Mouse (Mus musculus): ENCODE measurements around the gene Adamts17.

Adamts17 gene

DNA sequence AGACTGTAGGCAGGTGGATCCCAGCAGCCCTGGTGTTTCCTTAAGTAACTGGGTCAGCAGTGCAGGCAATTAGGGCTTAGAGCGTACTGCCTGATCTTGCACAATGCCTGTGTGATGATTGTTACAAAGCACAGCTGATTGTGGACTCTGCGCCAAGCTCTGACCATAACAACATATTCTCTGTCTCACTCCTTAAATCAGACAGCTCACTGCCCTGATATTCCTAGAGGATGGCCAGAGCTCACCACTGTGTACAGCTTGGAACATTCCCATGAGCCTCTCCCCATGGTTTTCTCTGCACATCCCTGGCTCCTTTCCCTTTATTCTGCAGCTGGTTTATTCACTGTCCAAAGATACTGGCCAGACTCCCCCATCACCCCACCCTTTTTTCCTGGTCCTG is 194.8 kb downstream of the Adamts17 start:
- DNase-seq (ENCODE audit: low read depth) = no peak

DNA sequence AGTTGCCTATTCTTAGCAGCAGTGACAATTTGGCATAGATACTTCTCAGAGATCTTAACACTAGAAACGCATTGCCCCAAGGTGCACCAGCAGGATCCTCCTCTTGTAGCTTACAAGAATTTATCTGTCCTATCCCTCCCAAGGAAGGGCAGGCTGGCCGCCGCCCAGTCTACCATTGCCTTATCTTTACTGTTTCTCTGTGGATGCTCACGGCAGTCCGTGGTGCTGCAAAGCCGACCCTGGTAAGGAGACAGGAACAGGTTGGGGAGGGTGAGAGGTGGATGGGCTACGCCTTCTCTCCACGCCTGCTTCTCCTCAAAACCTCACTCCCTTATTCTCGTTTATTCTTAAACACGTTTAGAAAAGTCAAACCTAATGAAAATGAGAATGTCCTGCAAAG is 195.7 kb downstream of the Adamts17 start:
- no peak for DNase-seq (ENCODE audit: low read depth)

DNA sequence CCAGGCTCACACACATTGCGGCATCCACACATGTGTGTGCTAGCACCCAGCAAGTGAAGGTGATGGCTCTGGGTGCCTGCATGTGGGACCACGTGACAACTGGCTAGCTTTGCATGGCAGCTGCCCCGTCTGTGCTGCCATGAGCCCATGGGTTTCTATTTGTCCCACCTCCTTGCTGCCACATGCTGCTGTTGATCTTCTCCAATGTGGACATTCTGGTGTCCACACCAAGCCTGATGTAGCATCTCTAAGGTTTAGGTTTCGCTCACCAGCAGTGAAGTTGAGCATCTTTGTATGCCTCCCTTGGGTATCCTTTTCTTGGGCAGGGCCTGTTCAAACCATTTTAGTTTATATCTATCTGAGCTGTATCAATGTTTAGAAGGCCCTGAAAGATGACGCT is 196.1 kb downstream of the Adamts17 start:
- DNase-seq (ENCODE audit: low read depth) = no peak

DNA sequence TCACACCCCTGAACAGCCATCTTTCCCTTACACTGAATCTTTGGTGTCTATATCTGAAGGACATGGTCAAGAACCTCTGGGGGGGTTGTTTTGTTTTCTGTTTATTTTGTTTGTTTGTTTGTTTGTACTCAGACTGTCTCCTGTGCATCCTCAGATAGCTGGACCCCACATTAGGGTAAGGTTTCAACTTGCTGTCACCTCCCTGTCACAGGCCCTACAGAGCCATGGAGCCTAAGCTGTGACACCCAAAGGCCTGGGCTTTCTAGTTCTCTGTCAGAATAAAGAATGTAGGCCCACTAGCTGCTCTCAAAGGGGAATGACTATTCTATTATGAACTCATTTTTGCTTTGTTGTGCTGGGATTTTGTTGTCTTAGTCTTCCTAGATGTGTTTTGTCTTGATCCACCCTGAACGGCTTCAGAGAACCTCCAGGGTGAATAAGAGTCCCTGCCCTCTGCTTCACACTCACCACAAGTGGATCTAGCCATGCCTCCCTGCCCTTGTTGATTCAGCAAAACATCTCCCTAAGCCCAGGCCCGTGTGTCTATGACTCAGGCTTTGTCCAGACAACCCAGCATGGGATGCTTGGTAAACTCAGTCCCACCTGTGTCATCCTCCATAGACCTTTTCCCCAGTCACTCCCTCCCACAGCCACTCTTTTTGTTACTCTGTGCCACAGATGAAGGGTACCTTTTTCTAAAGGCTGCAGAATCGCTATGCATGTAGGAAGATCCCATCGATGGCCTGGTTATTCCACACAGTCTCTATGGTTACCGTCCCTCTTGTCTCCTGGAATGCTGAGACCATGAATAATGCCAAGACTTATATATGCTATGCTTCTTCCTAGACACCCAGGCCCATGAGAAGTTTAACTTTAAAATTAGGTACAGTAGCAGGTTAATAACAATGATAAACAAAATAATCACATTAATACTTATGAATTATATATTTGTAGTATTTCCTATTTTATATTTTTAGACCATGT is 197.3 kb downstream of the Adamts17 start:
- DNase-seq (ENCODE audit: low read depth) = no peak

DNA sequence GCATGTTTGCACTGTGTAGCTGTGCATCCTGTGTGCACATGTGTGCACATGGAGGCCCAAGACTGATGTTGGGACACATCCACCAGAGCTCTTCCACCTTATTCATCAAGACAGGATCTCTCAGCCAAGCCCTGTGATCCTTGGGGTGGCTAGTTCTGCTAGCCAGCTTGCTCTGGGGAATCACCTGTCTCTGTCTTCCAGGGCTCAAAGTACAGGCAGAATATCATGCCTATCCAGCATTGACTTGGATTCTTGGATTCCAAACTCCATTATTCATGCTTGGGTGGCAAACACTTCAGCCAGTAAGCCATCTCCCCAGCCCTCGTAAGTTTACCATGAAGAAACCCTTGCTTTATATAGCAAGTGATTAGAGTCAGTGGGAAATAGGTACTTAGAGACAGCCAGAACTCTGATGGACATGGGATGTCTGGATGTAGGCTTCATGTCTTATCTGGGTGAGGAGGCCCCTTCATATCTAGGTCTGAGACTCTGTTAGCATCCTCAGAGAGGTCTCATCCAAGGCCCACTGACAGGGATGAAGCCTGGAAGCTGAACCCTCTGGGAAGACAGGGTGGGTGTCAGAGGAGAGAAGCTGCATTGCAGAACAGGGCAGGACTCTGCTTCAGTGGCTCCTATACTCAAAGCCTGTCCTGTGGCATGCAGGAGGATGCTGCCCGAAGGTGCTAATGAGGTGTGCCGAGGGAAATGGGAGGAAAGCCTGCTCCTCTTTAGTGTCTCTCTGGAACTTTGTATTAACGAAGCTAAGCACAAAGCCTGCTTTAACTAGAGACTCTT is 198.4 kb downstream of the Adamts17 start:
- DNase-seq (ENCODE audit: low read depth) = no peak

DNA sequence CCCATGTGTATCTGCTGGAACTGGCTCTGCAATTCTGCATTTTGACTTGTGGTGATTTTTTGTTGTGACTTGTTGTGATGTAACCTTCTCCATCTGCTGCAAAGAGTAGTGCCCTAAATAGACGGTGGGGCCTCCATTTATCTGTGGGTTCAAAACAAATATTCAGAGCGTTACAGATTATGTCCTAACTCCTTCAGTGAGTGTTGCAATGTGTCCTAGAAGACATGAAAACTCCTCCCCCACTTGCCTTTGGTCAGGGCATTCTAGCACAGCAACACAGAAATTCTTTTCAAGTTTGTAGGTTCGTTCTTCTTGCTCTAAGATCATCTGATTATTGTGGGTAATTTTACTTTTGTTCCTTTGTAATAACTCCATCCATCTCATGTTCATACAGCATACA is 199.6 kb downstream of the Adamts17 start:
- no peak for DNase-seq (ENCODE audit: low read depth)

DNA sequence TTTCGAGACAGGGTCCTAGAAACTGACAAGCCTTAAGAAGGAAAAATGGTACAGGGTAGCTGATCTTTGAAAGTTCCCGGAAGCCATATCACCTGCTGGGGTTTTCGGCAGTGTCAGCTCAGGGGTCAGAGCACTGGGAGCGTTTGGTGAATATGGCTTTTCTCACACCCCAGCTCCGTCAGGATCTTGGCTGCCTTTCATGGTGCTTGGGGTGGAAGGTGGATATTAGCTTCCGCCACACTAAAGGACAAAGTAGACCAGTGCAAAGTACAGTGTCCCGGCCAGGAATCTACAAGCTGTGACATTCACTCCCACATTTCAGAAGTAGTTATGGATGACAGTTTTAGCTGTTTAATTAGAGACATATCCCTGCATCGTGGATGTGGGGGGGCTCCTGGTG is 200.3 kb downstream of the Adamts17 start:
- no peak for DNase-seq (ENCODE audit: low read depth)

DNA sequence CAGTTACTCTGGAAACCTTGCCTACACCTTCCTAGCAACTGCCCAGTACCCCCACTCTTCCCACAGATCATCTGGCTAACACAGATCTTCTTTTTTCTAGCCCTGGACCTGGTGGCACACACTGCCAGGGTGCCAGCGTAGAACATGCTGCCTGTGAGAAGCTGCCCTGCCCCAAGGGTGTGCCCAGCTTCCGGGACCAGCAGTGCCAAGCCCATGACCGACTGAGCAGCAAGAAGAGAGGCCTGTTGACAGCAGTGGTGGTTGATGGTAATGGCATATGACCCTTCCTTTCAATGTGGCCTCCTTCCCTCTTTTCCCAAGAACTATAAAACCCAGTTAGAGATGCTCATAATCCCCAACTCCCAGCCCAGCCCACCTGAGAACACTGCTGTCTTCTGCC is 202.2 kb downstream of the Adamts17 start:
- no peak for DNase-seq (ENCODE audit: low read depth)

DNA sequence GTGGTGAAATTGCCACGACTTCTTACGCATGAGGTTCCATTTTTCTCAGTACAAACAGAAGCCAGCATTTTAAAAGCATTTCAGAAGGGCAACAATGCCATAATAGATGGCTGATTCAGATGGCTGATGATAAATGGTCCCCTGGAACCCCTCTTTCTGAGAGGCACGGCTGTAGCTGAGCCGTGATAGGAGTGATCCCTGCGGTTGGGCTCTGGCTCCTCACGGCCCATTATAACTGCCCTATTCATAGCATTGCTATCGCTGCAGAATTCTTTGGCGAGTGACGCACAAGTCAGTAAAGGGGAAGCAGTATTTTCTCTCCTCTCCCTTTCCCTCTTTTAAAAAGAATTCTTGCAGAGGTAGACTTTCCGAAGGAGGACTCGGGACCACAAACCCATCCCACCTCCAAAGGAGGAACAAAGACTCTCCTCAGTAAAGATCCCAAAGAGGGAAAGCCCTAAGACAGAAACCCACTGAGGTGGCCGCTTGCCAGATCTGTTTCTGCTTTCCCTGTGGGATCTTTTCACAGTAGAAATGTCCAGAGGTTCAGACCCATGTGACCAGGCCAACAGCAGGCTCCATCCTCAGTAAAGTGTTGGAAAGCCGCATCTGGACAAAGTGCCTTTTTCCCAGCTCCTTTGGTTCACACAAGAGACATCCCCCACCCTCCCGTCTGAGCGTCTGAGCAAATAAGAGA is 204.7 kb downstream of the Adamts17 start:
- no peak for DNase-seq (ENCODE audit: low read depth)

DNA sequence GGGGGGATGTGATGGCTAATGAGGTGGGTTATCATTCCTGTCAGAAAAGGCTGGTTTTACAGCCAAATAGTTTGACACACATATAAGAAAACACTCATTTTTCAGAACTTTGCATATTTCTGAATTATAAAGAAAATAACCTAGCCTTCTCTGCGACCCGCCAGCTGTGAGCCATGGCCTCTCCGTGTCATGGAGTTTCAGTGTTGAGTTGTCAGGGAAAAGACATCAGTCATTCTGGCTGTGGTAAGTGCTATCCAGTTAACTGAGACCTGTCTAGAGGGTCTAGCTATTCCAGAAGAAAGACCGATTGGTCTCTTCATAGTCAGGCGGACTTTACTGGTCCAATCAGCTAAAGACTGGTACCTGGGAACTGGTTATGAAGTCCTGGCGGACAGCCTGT is 205.7 kb downstream of the Adamts17 start:
- no peak for DNase-seq (ENCODE audit: low read depth)

DNA sequence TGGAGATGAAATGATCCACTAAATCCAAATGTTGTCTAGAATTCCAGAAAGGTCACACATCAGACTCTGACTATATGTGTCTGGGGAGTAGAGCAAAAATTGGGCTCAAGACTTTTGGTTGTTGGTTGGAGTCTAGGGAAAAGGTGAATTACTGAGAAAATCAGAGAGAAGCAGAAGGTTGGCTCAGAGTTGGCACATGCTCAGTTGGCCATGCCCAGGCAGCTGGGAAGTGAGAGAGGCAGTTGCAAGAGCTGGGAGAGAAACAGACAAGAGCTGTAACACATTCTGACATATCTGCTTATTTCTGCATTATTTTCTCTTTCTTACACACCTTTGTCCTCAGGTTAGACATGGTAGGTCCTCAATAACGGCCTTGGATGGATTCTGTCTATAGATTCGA is 209.7 kb downstream of the Adamts17 start:
- no peak for DNase-seq (ENCODE audit: low read depth)

DNA sequence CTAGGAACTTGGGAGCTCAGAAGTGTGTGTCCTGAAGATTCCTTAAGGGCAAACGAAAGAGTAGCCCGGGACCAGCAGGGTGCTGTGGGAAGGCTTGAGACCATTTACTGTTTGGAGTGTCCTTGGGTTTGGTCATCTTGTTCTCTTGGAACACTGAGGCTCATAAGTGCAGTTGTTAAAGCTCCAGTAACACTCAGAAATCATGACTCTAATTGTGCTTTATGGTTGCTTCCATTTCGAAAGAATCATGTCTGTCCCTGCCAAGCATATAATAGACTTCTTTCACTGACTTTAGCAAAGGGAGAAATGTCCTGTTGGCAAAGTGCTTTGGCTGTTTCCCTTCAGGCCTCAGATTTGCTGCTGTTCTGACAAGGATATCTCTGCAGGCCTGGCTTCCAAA is 210.9 kb downstream of the Adamts17 start:
- DNase-seq (ENCODE audit: low read depth) = no peak

DNA sequence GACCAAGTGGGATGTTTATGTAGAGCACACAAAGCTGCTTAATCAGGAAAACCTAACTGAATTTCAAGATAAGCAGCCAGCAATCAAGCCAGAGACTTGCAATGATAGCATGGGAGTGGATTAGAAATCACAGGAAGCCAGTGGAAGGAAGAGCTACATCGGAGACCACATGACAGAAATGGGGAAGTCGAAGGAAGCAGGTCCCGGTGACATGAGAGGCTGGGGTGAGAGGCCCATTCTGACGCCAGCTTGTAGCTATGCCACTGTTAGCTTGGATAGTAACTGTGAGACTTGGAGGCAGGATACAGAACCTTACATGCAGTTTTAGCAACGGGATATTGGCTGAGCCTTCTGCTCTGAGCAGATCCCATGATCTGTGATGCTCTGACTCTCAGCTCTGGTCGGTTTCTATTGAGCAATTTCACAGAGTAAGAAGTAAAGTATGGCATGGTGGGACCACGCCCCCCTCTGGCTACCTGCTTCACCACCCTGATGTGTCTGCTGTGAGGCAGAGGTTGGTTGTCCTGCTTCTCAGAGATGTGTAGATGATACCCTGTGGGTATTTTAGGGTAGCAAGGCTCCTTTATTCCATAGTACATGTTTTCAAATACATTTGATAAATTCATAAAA is 211.7 kb downstream of the Adamts17 start:
- DNase-seq (ENCODE audit: low read depth) = no peak

DNA sequence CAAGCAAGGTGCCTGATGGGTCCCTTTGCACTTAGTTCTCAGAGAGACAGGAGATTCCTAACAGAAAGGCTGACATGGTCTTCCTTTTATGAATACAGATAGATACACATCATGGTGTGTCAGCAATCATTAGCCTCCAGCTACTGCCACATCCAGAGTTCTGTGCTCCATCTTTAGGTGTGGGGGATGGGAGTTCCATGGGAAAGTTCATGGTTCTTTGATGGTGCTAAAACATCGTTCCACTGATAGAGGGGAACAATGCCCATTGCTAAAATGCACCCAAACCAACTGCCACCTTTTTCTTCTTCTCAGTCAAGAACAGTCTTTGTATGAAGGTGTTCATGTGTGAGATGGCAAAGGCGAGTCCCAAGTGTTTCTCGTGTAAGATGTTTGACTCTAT is 215.3 kb downstream of the Adamts17 start:
- DNase-seq (ENCODE audit: low read depth) = no peak

DNA sequence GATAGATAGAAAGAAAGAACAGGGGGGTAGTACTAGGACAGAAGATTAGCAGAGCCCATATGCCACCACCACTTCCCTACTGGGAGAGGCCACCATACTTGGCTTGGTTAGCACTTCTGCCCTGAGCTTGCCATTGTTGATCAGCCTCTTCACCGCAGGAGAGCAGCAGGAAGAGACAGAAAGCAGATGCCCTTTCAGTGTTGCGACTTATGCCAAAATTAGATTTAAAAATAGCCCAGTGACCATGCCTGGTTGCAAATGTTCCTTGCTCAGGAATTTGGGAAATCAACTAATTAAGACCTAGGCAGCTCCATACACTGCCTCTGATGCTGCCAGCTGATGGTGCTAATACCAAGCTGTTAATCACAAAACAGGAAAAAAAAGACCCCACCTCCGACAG is 216.0 kb downstream of the Adamts17 start:
- no peak for DNase-seq (ENCODE audit: low read depth)

DNA sequence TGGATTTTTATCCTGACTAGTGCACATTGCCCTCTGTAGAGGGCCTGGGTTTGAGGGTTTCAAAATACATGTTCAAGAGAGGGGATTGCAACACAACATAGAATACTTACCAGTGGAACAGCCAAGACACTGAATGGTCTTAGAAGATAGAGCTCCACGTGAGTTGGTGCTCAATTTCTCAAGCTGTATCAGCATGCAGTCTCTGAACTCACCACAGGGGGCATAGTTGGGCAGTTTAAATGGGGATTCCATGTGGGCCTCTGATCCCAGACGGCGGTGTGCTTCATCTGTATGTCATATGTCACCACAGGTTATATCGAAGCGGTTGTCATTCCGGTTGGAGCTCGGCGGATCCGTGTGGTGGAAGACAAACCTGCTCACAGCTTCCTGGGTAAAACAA is 222.2 kb downstream of the Adamts17 start:
- DNase-seq (ENCODE audit: low read depth) = peak; percentile 29

DNA sequence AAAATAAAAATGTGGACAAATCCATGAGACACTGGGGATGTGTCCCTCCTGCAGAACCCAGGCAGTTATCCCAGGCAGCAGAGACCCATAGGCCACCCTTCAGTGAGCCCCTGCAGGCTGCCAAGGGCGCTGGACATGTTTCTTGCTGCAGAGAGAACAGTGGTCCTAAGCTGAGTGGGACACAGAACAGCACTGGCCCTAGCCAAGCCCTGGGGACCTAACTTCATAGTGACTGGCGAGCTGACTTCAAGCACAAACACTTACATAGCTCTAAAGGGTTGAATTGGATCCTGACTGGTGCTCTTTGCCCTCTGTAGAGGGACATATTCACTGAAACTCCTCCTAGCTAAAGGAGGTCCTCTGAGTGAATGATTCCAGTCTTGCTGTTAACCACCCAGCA is 223.0 kb downstream of the Adamts17 start:
- DNase-seq (ENCODE audit: low read depth) = no peak

DNA sequence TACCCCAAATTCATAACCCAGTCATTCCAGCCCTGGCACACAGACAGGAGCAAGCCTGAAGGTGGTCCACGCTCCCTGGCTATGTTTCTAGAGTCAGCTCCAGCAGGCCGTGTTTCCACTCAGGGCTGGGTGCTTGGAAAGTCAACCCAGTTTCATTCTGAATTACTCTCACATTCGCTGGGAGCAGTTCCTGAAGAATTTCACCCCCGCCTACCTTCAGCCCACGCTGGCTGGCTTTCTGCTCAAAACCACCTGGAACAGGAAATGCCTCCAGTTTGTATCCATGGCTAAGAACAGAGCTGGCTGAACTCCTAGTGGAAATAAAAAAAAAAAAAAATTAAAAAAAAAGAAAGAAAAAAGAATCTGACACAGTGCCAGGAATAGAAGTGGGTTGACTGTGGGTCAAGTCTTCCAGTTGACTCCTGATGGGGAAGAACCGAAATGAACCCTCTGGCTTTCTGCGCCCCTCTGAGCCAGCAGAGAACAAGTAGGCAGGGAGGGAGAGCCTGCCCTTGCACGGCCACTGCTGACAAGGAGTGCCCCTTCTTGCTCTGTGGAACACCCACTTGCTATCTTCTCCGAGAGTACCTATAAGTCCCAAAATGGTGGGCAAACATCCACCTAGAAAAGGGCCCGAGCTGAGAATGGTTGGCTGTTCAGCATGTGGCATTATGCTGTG is 225.2 kb downstream of the Adamts17 start:
- no peak for DNase-seq (ENCODE audit: low read depth)

DNA sequence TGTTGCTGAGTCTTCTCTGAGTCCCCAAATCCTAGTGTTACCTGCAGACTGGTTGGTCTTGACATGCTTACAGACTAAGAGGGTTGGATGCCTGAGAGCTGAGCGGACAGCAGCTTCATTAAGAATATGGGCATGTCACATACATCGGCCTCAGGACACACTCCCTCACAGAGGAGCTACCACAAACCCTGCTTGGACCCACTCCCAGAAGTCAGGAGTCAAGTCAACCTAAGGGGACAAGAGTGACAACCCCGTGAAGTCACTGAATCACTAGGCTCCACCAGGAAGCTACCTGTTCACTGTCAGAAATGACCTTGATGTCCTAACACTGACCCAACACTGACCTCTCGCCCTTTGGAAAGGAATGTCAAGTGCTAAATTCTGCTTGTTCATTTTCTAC is 226.1 kb downstream of the Adamts17 start:
- no peak for DNase-seq (ENCODE audit: low read depth)

DNA sequence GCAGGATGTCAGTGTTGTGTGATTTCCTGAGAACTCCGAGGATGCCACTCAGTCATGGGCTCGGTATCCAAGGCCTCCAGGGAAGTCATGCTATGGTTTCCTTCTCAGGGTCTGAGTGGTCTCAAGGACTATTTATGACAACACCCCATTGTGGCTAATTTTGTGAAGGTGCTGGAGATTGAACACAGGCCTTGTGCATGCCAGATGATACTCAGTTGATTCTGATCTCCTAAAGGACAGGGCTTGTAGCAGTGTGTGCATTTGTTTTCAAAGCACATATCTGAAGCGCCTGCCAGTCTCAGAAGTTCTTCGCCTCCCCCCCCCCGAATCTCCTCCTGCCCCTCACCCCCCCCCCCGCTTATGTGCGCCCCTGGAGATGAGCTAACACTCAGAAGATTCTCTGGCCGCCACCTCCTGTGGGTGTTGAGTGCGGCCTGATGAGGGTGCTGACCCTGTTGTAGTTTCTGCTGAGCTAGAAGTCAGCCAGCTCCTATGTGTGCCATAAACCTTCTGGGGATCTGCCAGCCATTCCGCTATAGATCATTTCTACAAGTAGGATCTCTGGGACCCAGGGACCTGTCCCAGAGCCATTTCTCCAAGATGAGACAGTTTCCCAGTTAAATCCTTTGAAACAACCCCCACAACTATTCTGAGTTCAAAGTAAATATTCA is 232.6 kb downstream of the Adamts17 start:
- DNase-seq (ENCODE audit: low read depth) = no peak

DNA sequence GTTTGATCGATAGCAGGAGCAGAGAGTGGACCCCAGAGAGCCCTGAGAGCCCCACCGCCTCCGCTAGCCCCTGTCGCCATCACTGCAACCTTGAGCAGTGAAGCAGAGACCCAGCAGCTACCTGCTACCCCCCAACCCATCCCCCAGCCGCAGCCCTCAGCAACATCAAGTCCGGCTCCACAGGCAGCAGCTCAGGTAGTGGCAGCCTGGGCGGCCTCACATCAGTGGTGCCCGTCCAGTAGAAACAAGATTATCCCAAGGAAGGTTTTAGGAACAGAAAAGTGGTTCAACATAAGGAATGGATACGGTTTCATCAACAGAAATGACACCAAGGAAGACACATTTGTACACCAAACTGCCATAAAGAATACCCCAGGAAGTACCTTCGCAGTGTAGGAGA is 243.2 kb downstream of the Adamts17 start:
- no peak for DNase-seq (ENCODE audit: low read depth)

Data from c-Kit-positive CD71-negative TER-119-negative erythroid progenitor cells, embryonic 14.5 days (primary cell).